Mouse (Mus musculus): ENCODE data around the gene Olfr1341.

GRCm38 (mm10) chr4:118721742-118722483, 18.6 kb downstream of the Olfr1341 start:
- no peak for TF ChIP-seq CTCF (IDR thresholded peaks at IDR 0.05; ENCODE audit: borderline replicate concordance, insufficient read depth, low read length)
- no peak for TF ChIP-seq POLR2A (IDR thresholded peaks at IDR 0.05; ENCODE audit: low read depth, low read length)
